Mouse (Mus musculus) limb, embryonic 10.5 days (tissue): ENCODE data around the gene Magi1. TPM values are rescaled to one million over a fixed set of nuclear protein-coding genes. Genes with fewer than 3 reads are reported as not detected.

Experiments used
- DNase-seq: peaks from one replicate; pipeline ENCODE4 v3.0.0-alpha.2; 2017; ENCODE audit warnings: low spot score
- H3K27ac ChIP-seq: fragments of 300-500 bp; sonication (generic); 2 replicates; pipeline ENCODE4 v1.5.1; 2016; ENCODE audit warnings: mild to moderate bottlenecking
- H3K27me3 ChIP-seq: fragments of 300-500 bp; sonication (generic); 2 replicates; pipeline ENCODE4 v1.6.1; 2016; ENCODE audit warnings: low read depth, mild to moderate bottlenecking; ENCODE audit not compliant: poor library complexity, severe bottlenecking
- H3K36me3 ChIP-seq: fragments of 300-500 bp; sonication (generic); 2 replicates; pipeline ENCODE4 v1.6.1; 2016; ENCODE audit warnings: mild to moderate bottlenecking, moderate library complexity
- H3K4me1 ChIP-seq: fragments of 300-500 bp; sonication (generic); 2 replicates; pipeline ENCODE4 v1.6.1; 2016
- H3K4me3 ChIP-seq: fragments of 300-500 bp; sonication (generic); 2 replicates; pipeline ENCODE4 v1.5.1; 2016; ENCODE audit warnings: mild to moderate bottlenecking, moderate library complexity
- H3K9me3 ChIP-seq: fragments of 300-500 bp; sonication (generic); replicated peaks from 2 replicates; pipeline ENCODE4 v1.6.1; 2016; ENCODE audit warnings: mild to moderate bottlenecking
- WGBS: fragments of 180-500 bp; shearing (Covaris S2); methylation state at CpG from one replicate; pipeline ENCODE4 v1.1.7; 2016; 5-methylcytosine and 5-hydroxymethylcytosine counted together
- polyA plus RNA-seq: library from polyadenylated mRNA; unstranded; fragments of >200 nt; fragmentation: Nextera tagmentation; extraction: Ambion mirVana; gene quantifications from 2 replicates; pipeline ENCODE4 v1.2.1, GENCODE M21; 2016

Magi1 gene
- polyA plus RNA-seq, 1 experiment from 2014 or later = 16.7 TPM

DNA sequence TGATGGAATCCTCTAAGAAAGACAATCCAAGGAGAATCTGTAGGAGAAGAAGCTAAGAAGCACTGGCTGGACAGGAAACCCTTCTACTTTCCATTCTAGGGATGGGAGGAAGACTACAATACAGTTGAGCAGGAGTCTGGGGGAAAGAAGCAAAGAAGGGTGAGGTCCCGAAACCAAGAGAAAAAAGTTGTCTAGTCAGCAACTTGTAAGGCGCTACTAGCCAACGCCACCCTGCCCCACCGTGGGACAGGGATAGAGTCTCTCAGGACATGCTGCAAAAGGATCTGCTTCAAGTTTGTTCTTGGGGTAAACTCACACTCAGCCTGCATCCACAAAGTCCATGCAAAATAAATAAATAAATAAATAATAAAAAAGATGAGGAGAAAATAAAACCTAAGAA lies 464.4 kb downstream of the Magi1 start:
- H3K4me3 ChIP-seq = no peak overlapping the region
- H3K27me3 ChIP-seq = no peaks in the 10 kb centered on the region
- H3K36me3 ChIP-seq = no peaks in the 10 kb centered on the region
- no peak for DNase-seq
- peaks cover 25% of the 10 kb centered on the region for H3K4me1 ChIP-seq
- H3K27ac ChIP-seq = no peak overlapping the region
- H3K9me3 ChIP-seq = no peaks in the 10 kb centered on the region
- 92% methylated on average over 4 of the region's 4 CpGs for WGBS

DNA sequence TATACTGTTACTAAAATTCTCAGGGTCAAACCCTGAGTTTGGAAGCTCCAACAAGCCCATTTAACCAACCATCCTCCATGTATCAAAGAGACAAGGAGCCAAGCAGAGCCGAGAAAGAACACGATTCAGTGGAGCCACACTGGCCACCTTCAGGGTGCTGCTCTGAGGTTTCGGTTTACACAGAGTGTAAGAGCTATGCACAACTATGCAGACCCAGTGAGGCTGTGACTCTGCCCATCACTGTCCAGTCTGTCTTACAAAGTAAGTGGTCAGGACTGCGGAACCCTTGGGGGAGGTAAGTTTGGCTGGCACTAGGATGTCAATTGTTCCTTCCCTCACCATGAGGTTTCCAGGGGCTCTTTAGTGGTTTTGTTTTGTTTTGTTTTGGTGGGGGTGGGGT lies 465.2 kb downstream of the Magi1 start:
- Histone ChIP-seq H3K4me3 (no peak overlapping the region), H3K4me1 (peaks cover 25% of the 10 kb centered on the region), H3K36me3 (no peaks in the 10 kb centered on the region), H3K27me3 (no peaks in the 10 kb centered on the region), H3K27ac (no peak overlapping the region), H3K9me3 (no peaks in the 10 kb centered on the region)
- no peak for DNase-seq
- 82% methylated on average over 4 of the region's 4 CpGs for WGBS

DNA sequence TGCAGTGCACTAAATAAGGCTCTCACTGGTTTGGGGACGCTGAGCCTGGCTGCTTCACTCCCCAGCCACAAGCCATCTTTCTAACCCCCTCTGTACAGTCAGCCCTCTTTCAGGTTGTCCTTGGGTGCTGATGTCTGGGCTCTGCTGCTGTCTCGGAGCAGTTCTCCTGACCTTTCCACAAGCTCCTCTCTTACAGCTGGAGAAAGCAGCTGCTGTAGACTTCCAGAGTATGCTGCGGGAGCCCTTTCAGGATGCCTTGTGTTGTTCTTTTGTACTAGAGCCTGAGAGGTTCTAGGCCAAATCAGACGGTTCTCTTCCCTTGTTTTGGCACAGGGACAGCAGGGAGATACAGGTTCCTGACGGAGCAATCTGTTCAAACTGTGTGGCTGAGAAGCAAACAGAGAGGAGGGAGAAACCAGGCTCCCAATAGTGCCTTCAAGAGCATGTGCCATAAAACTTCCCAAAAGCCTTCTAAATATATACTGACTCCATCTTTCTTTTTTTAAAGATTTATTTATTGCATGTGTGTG lies 478.2 kb downstream of the Magi1 start:
- DNase-seq = no peak
- no peak overlapping the region for H3K27ac ChIP-seq
- no peaks in the 10 kb centered on the region for H3K27me3 ChIP-seq
- WGBS = 90% methylated on average over 5 of the region's 5 CpGs
- H3K9me3 ChIP-seq = no peaks in the 10 kb centered on the region
- no peak overlapping the region for H3K4me3 ChIP-seq
- no peaks in the 10 kb centered on the region for H3K36me3 ChIP-seq
- H3K4me1 ChIP-seq = peaks cover 9% of the 10 kb centered on the region

DNA sequence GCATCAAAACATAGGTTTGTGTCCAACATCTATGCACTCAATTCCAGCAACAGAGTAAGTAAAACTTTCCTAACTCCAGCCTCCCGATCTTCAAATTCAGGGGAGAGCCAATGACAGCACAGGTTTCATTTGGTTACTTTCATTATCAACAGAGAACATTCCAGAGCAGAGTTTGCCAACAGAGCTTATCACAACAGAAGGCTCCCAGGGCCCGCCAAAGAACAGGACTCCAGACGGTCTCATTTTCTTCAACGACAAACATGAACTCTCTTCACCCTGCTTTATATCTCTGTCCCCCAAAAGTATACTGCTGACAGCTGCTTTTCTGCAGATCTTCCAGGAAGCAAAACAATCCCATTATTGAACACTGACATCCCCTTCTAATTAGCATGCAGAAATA lies 481.3 kb downstream of the Magi1 start:
- H3K4me3 ChIP-seq = no peak overlapping the region
- DNase-seq = no peak
- peaks cover 11% of the 10 kb centered on the region for H3K4me1 ChIP-seq
- H3K9me3 ChIP-seq = no peaks in the 10 kb centered on the region
- H3K36me3 ChIP-seq = no peaks in the 10 kb centered on the region
- WGBS = 81% methylated on average over 4 of the region's 4 CpGs
- no peak overlapping the region for H3K27ac ChIP-seq
- H3K27me3 ChIP-seq = no peaks in the 10 kb centered on the region

DNA sequence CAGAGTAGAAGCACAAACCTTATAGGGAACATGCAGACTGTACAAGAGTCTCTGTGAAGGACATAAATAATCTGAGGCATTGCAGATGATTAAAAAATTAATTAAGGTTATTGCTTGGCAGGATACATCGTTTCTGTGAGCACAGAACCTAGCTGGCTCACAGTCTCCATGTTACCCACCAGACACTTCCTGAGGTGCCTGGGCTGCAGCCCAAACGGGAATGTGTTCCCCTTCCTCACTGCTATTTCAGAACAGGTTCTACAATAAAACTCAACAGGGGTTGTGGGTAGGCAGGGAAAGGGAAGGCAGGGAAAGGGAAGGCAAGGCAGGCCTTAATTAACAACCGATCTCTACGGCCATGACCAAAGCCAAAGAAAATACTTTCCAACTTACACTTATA lies 483.3 kb downstream of the Magi1 start:
- Histone ChIP-seq H3K27me3 (no peaks in the 10 kb centered on the region), H3K36me3 (no peaks in the 10 kb centered on the region), H3K4me3 (no peak overlapping the region), H3K4me1 (peaks cover 8% of the 10 kb centered on the region; the same call in 1 of the 2 replicates), H3K9me3 (no peaks in the 10 kb centered on the region), H3K27ac (no peak overlapping the region)
- no peak for DNase-seq
- WGBS = 84% methylated on average over 4 of the region's 4 CpGs

DNA sequence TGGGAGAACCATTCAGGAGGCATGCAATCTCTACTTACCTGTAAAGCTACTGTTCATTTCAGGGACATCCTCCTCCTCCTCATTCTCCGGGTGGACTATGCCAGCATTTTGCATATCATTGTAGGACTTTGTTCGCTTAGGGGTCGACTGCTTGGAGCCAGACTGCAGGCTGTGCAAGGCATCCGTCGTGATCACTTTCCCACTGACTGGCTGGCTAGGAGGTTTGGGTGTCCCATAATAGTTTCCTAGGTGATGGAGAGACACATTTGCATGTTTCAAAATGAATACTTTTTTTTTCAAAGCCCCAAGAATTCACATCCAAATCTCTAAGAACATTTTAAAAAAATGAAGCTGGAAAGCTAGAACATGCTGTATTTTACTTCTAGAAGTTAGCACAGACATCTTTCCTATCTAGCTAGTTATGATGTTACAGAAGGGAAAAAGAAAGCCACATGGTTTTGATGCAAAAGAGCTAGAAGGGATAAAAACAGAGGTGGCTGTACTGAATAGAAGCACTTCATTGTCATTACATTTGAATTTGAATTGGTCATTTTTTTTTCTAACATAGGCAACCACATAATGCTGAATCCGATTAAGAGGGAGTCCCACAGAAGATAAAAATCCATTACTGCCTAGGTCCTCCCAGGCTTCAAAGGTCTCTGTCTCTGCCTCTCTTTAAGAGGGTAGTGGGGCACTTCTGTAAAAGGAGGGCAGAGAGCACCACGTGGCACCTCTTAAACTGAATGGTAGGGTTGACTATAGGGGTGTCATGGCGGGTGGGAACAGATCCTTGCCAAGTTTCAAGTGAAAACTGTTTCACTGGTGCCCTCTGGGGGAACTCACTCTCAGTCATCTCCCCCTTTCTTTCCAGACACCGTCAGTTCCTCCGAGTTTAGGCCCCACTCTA lies 491.2 kb downstream of the Magi1 start:
- Histone ChIP-seq H3K4me1 (no peaks in the 10 kb centered on the region), H3K27ac (no peak overlapping the region), H3K36me3 (no peaks in the 10 kb centered on the region), H3K9me3 (no peaks in the 10 kb centered on the region), H3K4me3 (no peak overlapping the region), H3K27me3 (no peaks in the 10 kb centered on the region)
- DNase-seq = no peak
- WGBS = 89% methylated on average over 10 of the region's 10 CpGs

DNA sequence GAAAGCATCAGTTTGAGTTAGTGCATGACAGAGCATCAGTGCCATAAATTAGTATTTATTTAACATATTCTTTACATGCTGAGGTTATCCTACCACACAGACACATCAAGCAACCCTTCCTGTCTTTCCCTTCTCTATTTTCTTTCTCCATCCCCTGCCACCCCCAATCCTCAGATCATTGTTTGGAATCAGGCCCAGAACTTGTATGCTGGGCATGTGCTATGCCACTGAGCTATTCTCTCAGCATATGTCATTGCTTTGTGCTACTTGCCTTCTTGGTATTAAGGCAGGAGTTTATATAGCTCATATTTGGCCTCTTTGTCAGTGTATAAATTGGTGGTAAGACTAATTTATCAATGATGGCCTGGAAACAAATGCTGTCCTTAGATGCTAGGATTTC lies 494.0 kb downstream of the Magi1 start:
- no peak overlapping the region for H3K4me3 ChIP-seq
- H3K36me3 ChIP-seq = no peaks in the 10 kb centered on the region
- H3K4me1 ChIP-seq = no peaks in the 10 kb centered on the region; the same call in 1 of the 2 replicates
- no peaks in the 10 kb centered on the region for H3K9me3 ChIP-seq
- no peak for DNase-seq
- no peaks in the 10 kb centered on the region for H3K27me3 ChIP-seq
- H3K27ac ChIP-seq = no peak overlapping the region

DNA sequence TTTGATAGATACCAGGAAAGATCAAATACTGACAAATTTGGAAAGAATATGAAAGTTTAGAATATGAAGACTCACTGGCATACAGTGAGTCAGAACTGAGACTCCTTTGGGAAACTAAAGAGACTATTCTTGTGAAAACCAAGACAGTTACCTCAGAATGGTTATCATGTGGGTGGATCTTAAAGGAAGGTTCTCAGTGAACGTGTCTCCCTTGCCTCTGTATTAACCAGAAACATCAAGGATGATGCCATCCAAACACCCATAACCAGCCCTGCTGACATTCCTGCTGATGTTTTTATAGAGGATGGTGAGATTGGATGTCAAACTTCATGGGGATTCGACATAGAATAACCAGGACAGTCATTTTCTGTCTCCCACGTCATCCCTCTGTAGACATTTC lies 496.7 kb downstream of the Magi1 start:
- no peaks in the 10 kb centered on the region for H3K36me3 ChIP-seq
- no peaks in the 10 kb centered on the region for H3K27me3 ChIP-seq
- WGBS = 86% methylated on average over 3 of the region's 3 CpGs
- no peak for DNase-seq
- no peak overlapping the region for H3K27ac ChIP-seq
- H3K9me3 ChIP-seq = no peaks in the 10 kb centered on the region
- no peak overlapping the region for H3K4me3 ChIP-seq
- peaks cover 6% of the 10 kb centered on the region for H3K4me1 ChIP-seq

DNA sequence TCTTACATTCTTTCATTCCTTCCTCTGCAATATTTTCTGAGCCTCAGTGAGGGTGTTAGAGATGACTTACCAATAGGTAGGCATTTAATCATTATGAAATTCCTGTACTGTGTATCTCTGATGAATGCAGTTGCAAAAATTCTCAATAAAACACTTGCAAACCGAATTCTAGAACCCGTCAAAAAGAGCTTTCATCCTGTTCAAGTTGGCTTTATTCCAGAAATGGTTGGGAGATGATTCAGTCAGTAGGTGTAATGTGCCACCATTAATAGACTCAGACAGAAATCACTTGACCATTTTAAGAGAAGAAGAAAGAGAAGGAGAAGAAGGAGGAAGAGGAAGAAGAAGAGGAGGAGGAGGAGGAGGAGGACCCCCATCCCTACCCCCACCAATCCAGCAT lies 497.5 kb downstream of the Magi1 start:
- Histone ChIP-seq H3K36me3 (no peaks in the 10 kb centered on the region), H3K9me3 (no peaks in the 10 kb centered on the region), H3K27me3 (no peaks in the 10 kb centered on the region), H3K27ac (no peak overlapping the region), H3K4me3 (no peak overlapping the region), H3K4me1 (peaks cover 6% of the 10 kb centered on the region)
- DNase-seq = no peak
- WGBS = 86% methylated on average over 2 of the region's 2 CpGs

DNA sequence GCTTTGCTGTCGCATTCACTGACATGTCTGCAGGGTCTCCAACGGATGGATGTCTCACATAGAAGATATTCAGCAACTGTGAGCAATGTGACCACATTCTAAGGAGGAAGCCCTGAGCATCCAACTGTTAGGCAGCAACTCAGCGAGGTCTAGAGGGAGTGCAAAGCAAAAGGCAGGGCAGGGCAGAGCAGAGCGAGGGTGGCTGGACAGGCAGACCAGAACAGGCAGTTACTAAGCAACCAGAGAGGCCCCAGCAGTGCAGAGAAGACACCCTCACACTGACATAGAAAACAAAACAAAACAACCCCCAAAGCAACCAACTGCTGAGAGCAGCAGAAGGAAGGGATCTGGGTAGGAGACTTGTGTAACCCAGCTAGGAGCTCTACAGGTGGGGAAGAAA lies 512.6 kb downstream of the Magi1 start:
- Histone ChIP-seq H3K36me3 (peaks cover 10% of the 10 kb centered on the region), H3K4me1 (peaks cover 18% of the 10 kb centered on the region), H3K9me3 (no peaks in the 10 kb centered on the region), H3K27ac (no peak overlapping the region), H3K4me3 (no peak overlapping the region), H3K27me3 (no peaks in the 10 kb centered on the region)
- DNase-seq = no peak
- WGBS = 60% methylated on average over 4 of the region's 4 CpGs

DNA sequence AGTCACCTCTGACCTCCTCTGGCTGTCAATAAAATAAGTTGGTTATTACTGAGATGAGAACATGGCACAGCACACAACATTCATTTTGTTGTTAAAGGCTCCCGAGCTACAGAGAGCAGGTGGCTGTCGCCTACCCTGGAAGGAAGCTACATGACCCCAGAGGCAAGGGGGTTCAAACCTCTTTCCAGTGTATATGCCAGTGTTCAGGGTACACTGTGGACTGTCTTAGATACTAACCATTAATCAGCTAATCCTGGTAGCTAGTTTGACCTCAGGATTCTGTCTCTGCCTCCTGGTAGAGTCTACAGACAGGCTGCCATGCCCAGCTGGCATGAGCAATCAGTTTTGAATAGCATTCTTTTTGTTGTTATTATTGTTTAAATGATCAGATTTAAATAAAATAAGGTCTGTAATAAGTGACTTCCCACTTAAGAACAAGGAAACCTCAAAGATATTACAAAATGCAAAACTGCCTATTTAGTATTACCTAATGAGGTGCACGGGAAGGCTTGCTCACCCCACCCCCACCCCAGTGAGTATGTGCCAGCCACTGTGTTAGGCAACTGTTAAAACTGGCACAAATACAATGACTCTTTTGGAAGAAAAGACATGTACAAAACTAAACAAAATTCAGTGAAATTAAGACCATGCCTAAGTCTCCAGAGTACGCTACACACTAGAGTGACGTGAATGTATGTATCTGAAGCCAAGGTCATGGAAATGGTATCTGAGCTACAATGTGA lies 513.3 kb downstream of the Magi1 start:
- no peak for DNase-seq
- Histone ChIP-seq H3K27me3 (no peaks in the 10 kb centered on the region), H3K27ac (no peak overlapping the region), H3K4me3 (no peak overlapping the region), H3K9me3 (no peaks in the 10 kb centered on the region), H3K4me1 (peaks cover 18% of the 10 kb centered on the region), H3K36me3 (peaks cover 11% of the 10 kb centered on the region)
- WGBS = 83% methylated on average over 5 of the region's 5 CpGs

DNA sequence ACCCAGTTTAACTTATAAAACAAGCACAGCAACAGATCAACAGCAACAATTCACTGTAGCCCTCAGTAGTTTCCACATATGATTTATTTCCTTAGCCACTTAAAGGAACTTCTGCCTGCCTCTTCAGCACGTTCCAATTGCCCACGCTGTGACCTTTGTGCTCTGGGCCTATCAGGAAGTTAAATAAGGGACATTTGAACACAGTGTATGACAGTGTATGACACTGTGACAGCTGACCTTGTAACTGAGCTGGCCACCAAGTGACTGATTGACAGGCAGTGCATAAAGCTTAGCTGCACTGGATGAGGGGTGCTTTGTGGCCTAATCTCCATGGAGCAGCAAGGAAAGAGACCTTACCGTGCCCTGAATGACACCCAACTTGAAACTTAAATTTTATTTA lies 525.6 kb downstream of the Magi1 start:
- Histone ChIP-seq H3K36me3 (peaks cover 8% of the 10 kb centered on the region), H3K9me3 (no peaks in the 10 kb centered on the region), H3K27ac (no peak overlapping the region), H3K4me1 (no peaks in the 10 kb centered on the region), H3K27me3 (no peaks in the 10 kb centered on the region), H3K4me3 (no peak overlapping the region)
- 81% methylated on average over 3 of the region's 3 CpGs for WGBS
- no peak for DNase-seq
